Mouse (Mus musculus) hindbrain, embryonic 10.5 days (tissue): ENCODE measurements around the gene Tor2a. TPM values are rescaled to one million over a fixed set of nuclear protein-coding genes. Genes with fewer than 3 reads are reported as not detected.
A peak's percentile ranks its signal among the peaks of the same experiment; 100 is the strongest.

Experiments
- DNase-seq: peaks from one replicate; pipeline ENCODE4 v3.0.0-alpha.2; 2017; ENCODE audit warnings: low spot score
- H3K27ac ChIP-seq: fragments of 300-500 bp; sonication (generic); 2 replicates; pipeline ENCODE4 v1.5.1; 2016; ENCODE audit warnings: mild to moderate bottlenecking, moderate library complexity
- H3K27me3 ChIP-seq: fragments of 300-500 bp; sonication (generic); 2 replicates; pipeline ENCODE4 v1.6.1; 2016; ENCODE audit warnings: mild to moderate bottlenecking; ENCODE audit not compliant: poor library complexity, insufficient read depth, severe bottlenecking
- H3K36me3 ChIP-seq: fragments of 300-500 bp; sonication (generic); 2 replicates; pipeline ENCODE4 v1.6.1; 2016; ENCODE audit warnings: mild to moderate bottlenecking, moderate library complexity
- H3K4me1 ChIP-seq: fragments of 300-500 bp; sonication (generic); replicated peaks from 2 replicates; pipeline ENCODE4 v1.6.1; 2016; ENCODE audit warnings: mild to moderate bottlenecking
- H3K4me3 ChIP-seq: fragments of 300-500 bp; sonication (generic); 2 replicates; pipeline ENCODE4 v1.5.1; 2016; ENCODE audit warnings: mild to moderate bottlenecking, moderate library complexity
- H3K9me3 ChIP-seq: fragments of 300-500 bp; sonication (generic); 2 replicates; pipeline ENCODE4 v1.6.1; 2016; ENCODE audit warnings: mild to moderate bottlenecking, moderate library complexity
- WGBS: fragments of 180-500 bp; shearing (Covaris S2); methylation state at CpG from one replicate; pipeline ENCODE4 v1.1.7; 2016; 5-methylcytosine and 5-hydroxymethylcytosine counted together
- polyA plus RNA-seq: library from polyadenylated mRNA; unstranded; fragments of >200 nt; fragmentation: Nextera tagmentation; extraction: Ambion mirVana; gene quantifications from 2 replicates; pipeline ENCODE4 v1.2.1, GENCODE M21; 2016

The Tor2a gene
- polyA plus RNA-seq, 1 experiment from 2014 or later: 61.6 TPM

- peaks cover 42% of the 10 kb centered on the region for H3K4me1 ChIP-seq
- peak overlapping the region; percentile 13 for H3K27ac ChIP-seq
- WGBS: 61% methylated on average over 4 of the region's 4 CpGs
- DNase-seq: peak; percentile 17
- no peaks in the 10 kb centered on the region for H3K36me3 ChIP-seq
- H3K9me3 ChIP-seq: no peaks in the 10 kb centered on the region
- H3K4me3 ChIP-seq: no peak overlapping the region
- H3K27me3 ChIP-seq: peaks cover 8% of the 10 kb centered on the region
Observed at GRCm38 (mm10) chr2:32734933-32735332, 22.1 kb upstream of the Tor2a start.

- no peak for DNase-seq
- H3K27me3 ChIP-seq: peaks cover 23% of the 10 kb centered on the region
- WGBS: 37% methylated on average over 3 of the region's 3 CpGs
- H3K9me3 ChIP-seq: no peaks in the 10 kb centered on the region
- H3K4me1 ChIP-seq: peaks cover 37% of the 10 kb centered on the region
- peak overlapping the region; percentile 25; the same call in 1 of the 2 replicates for H3K27ac ChIP-seq
- no peaks in the 10 kb centered on the region for H3K36me3 ChIP-seq
- no peak overlapping the region for H3K4me3 ChIP-seq
Observed at GRCm38 (mm10) chr2:32736306-32736829, 20.7 kb upstream of the Tor2a start.

GRCm38 (mm10) chr2:32737008-32737407, 20.0 kb upstream of the Tor2a start:
- WGBS: 59% methylated on average over 6 of the region's 6 CpGs
- Histone ChIP-seq H3K27ac (peak overlapping the region; percentile 25; the same call in 1 of the 2 replicates), H3K4me1 (peaks cover 39% of the 10 kb centered on the region), H3K9me3 (no peaks in the 10 kb centered on the region), H3K27me3 (peaks cover 29% of the 10 kb centered on the region), H3K36me3 (no peaks in the 10 kb centered on the region), H3K4me3 (no peak overlapping the region)
- DNase-seq: no peak

GRCm38 (mm10) chr2:32739311-32739710, 17.7 kb upstream of the Tor2a start:
- H3K4me3 ChIP-seq: no peak overlapping the region
- H3K36me3 ChIP-seq: no peaks in the 10 kb centered on the region
- DNase-seq: no peak
- 80% methylated on average over 4 of the region's 4 CpGs for WGBS
- no peaks in the 10 kb centered on the region for H3K9me3 ChIP-seq
- peaks cover 47% of the 10 kb centered on the region for H3K27me3 ChIP-seq
- no peak overlapping the region for H3K27ac ChIP-seq
- H3K4me1 ChIP-seq: peaks cover 45% of the 10 kb centered on the region

- H3K4me1 ChIP-seq: peaks cover 37% of the 10 kb centered on the region
Observed at GRCm38 (mm10) chr2:32740916-32741272, 16.1 kb upstream of the Tor2a start, which contains the start of gene 6330409D20Rik. Gene 6330409D20Rik, minus strand, starts transcription at chr2:32741016.

GRCm38 (mm10) chr2:32741273-32742172, 15.5 kb upstream of the Tor2a start:
- WGBS: 2% methylated on average over 57 of the region's 58 CpGs
- Histone ChIP-seq H3K4me1 (peaks cover 37% of the 10 kb centered on the region), H3K4me3 (peak overlapping the region; percentile 73), H3K36me3 (peaks cover 22% of the 10 kb centered on the region), H3K9me3 (no peaks in the 10 kb centered on the region), H3K27me3 (peaks cover 47% of the 10 kb centered on the region), H3K27ac (peak overlapping the region; percentile 90)
- DNase-seq: peak; percentile 66

More at GRCm38 (mm10) chr2:32740916-32741272, 16.1 kb upstream of the Tor2a start, which contains the start of gene 6330409D20Rik:
- 10% methylated on average over 11 of the region's 11 CpGs for WGBS
- H3K36me3 ChIP-seq: peaks cover 15% of the 10 kb centered on the region
- H3K27me3 ChIP-seq: peaks cover 47% of the 10 kb centered on the region
- H3K4me3 ChIP-seq: peak within 1 kb of the TSS; percentile 73
- peak within 1 kb of the TSS; percentile 90 for H3K27ac ChIP-seq
- H3K9me3 ChIP-seq: no peaks in the 10 kb centered on the region
- no peak for DNase-seq

- Histone ChIP-seq H3K9me3 (no peaks in the 10 kb centered on the region), H3K4me3 (peak overlapping the region; percentile 73), H3K27ac (peak overlapping the region; percentile 90), H3K36me3 (peaks cover 28% of the 10 kb centered on the region), H3K4me1 (peaks cover 33% of the 10 kb centered on the region), H3K27me3 (peaks cover 47% of the 10 kb centered on the region)
- WGBS: 2% methylated on average over 18 of the region's 18 CpGs
- DNase-seq: peak; percentile 79
Observed at GRCm38 (mm10) chr2:32742173-32742531, 14.9 kb upstream of the Tor2a start.

GRCm38 (mm10) chr2:32744272-32744982, 12.6 kb upstream of the Tor2a start:
- Histone ChIP-seq H3K9me3 (no peaks in the 10 kb centered on the region), H3K27me3 (peaks cover 44% of the 10 kb centered on the region), H3K4me1 (peaks cover 38% of the 10 kb centered on the region), H3K4me3 (no peak overlapping the region), H3K36me3 (peaks cover 47% of the 10 kb centered on the region), H3K27ac (no peak overlapping the region)
- no peak for DNase-seq
- 82% methylated on average over 15 of the region's 15 CpGs for WGBS

- 0 out of 2 replicates have a peak overlapping the region, but pooled peaks have one; percentile 31 for H3K27ac ChIP-seq
- 91% methylated on average over 16 of the region's 16 CpGs for WGBS
Observed at GRCm38 (mm10) chr2:32749082-32749481, 8.0 kb upstream of the Tor2a start.

GRCm38 (mm10) chr2:32750199-32750598, 6.8 kb upstream of the Tor2a start:
- no peak for DNase-seq
- H3K4me1 ChIP-seq: peaks cover 41% of the 10 kb centered on the region
- H3K27me3 ChIP-seq: peaks cover 21% of the 10 kb centered on the region; the same call in 1 of the 2 replicates
- peak overlapping the region; percentile 53; the same call in 1 of the 2 replicates for H3K4me3 ChIP-seq
- peak overlapping the region; percentile 83; the same call in 1 of the 2 replicates for H3K27ac ChIP-seq
- no peaks in the 10 kb centered on the region for H3K9me3 ChIP-seq
- 72% methylated on average over 7 of the region's 7 CpGs for WGBS
- H3K36me3 ChIP-seq: peaks cover 70% of the 10 kb centered on the region

More at GRCm38 (mm10) chr2:32749082-32749481, 8.0 kb upstream of the Tor2a start:
- Histone ChIP-seq H3K9me3 (no peaks in the 10 kb centered on the region), H3K4me3 (no peak overlapping the region), H3K36me3 (peaks cover 68% of the 10 kb centered on the region), H3K27me3 (peaks cover 12% of the 10 kb centered on the region; the same call in 1 of the 2 replicates), H3K4me1 (peaks cover 41% of the 10 kb centered on the region)
- no peak for DNase-seq

GRCm38 (mm10) chr2:32750887-32751664, 6.0 kb upstream of the Tor2a start:
- Histone ChIP-seq H3K4me1 (peaks cover 38% of the 10 kb centered on the region), H3K36me3 (peaks cover 62% of the 10 kb centered on the region)
- WGBS: 5% methylated on average over 31 of the region's 31 CpGs

GRCm38 (mm10) chr2:32751665-32752033, 5.4 kb upstream of the Tor2a start:
- WGBS: 17% methylated on average over 10 of the region's 10 CpGs
- peaks cover 56% of the 10 kb centered on the region for H3K36me3 ChIP-seq
- peaks cover 37% of the 10 kb centered on the region for H3K4me1 ChIP-seq
- peaks cover 21% of the 10 kb centered on the region; the same call in 1 of the 2 replicates for H3K27me3 ChIP-seq
- no peaks in the 10 kb centered on the region for H3K9me3 ChIP-seq
- H3K27ac ChIP-seq: peak overlapping the region; percentile 83
- DNase-seq: no peak
- peak overlapping the region; percentile 53 for H3K4me3 ChIP-seq

More at GRCm38 (mm10) chr2:32750887-32751664, 6.0 kb upstream of the Tor2a start:
- H3K4me3 ChIP-seq: peak overlapping the region; percentile 53
- no peaks in the 10 kb centered on the region for H3K9me3 ChIP-seq
- H3K27me3 ChIP-seq: peaks cover 21% of the 10 kb centered on the region; the same call in 1 of the 2 replicates
- peak overlapping the region; percentile 83 for H3K27ac ChIP-seq
- peak; percentile 86 for DNase-seq
